Mouse (Mus musculus) stomach, embryonic 15.5 days (tissue): ENCODE measurements around the gene Klf1. TPM values are rescaled to one million over a fixed set of nuclear protein-coding genes. Genes with fewer than 3 reads are reported as not detected.

Source experiments
- microRNA-seq: library from miRNA; unstranded; fragments of <30 nt; microRNA quantifications from one replicate; pipeline ENCODE4, GENCODE M21; 2016
- polyA plus RNA-seq: library from polyadenylated mRNA; unstranded; fragments of >200 nt; fragmentation: Nextera tagmentation; extraction: Ambion mirVana; gene quantifications from 2 replicates; pipeline ENCODE4 v1.2.1, GENCODE M21; 2015

Klf1 gene
- polyA plus RNA-seq, 1 experiment from 2014 or later: 39.3 TPM

Small RNA genes lying within 50 kb of the gene (microRNA-seq; reads per million reads assigned to microRNA genes)
- gene Gm24197: not detected
- gene Mir7069: 2.1 reads per million, percentile 4 among the genes with 10 or more reads in this experiment

Other genes with a start within 250 kb of the Klf1 start
- 86.4 and 90.3 TPM in 2 replicates for gene Ier2, start 239.1 kb upstream of the Klf1 start, polyA plus RNA-seq
- 56.2 and 63.9 TPM in 2 replicates for gene Trmt1, start 215.6 kb upstream of the Klf1 start, polyA plus RNA-seq
- gene Nacc1, start 214.1 kb upstream of the Klf1 start, polyA plus RNA-seq: 15.8 and 17.4 TPM in 2 replicates
- gene Lyl1, start 200.5 kb upstream of the Klf1 start, polyA plus RNA-seq: 7.1 and 9.7 TPM in 2 replicates
- gene G430095P16Rik, start 178.9 kb upstream of the Klf1 start, polyA plus RNA-seq: 3.5 and 4.1 TPM in 2 replicates
- 28.7 and 29.3 TPM in 2 replicates for gene Nfix, start 101.6 kb upstream of the Klf1 start, polyA plus RNA-seq
- gene Dand5, start 79.1 kb upstream of the Klf1 start, polyA plus RNA-seq: 6.3 and 6.9 TPM in 2 replicates
- gene Gadd45gip1, start 70.4 kb upstream of the Klf1 start, polyA plus RNA-seq: 52.7 and 54.5 TPM in 2 replicates
- 115 and 130 TPM in 2 replicates for gene Rad23a, start 61.3 kb upstream of the Klf1 start, polyA plus RNA-seq
- 938 and 1,051 TPM in 2 replicates for gene Calr, start 55.0 kb upstream of the Klf1 start, polyA plus RNA-seq
- gene Farsa, start 44.9 kb upstream of the Klf1 start, polyA plus RNA-seq: 89.5 and 90.1 TPM in 2 replicates
- gene Syce2, start 29.8 kb upstream of the Klf1 start, polyA plus RNA-seq: 56.1 and 63.7 TPM in 2 replicates
- gene Gcdh, start 8.0 kb upstream of the Klf1 start, polyA plus RNA-seq: 42.6 and 45.9 TPM in 2 replicates
- gene Dnase2a, start 6.6 kb downstream of the Klf1 start, polyA plus RNA-seq: 12.3 and 14.2 TPM in 2 replicates
- 1.9 and 2.2 TPM in 2 replicates for gene Mast1, start 35.4 kb downstream of the Klf1 start, polyA plus RNA-seq
- 0.28 and 0.64 TPM in 2 replicates for gene Rtbdn, start 45.1 kb downstream of the Klf1 start, polyA plus RNA-seq
- gene Gm49661, start 67.5 kb downstream of the Klf1 start, polyA plus RNA-seq: not detected in 2 replicates
- 637 and 677 TPM in 2 replicates for gene Prdx2, start 67.7 kb downstream of the Klf1 start, polyA plus RNA-seq
- gene Rnaseh2a, start 67.8 kb downstream of the Klf1 start, polyA plus RNA-seq: 112 and 113 TPM in 2 replicates
- 33.4 and 49.6 TPM in 2 replicates for gene Junb, start 76.8 kb downstream of the Klf1 start, polyA plus RNA-seq
- 46.3 and 51.1 TPM in 2 replicates for gene Hook2, start 88.7 kb downstream of the Klf1 start, polyA plus RNA-seq
- 0.23 and 0.49 TPM in 2 replicates for gene Best2, start 112.6 kb downstream of the Klf1 start, polyA plus RNA-seq
- gene Asna1, start 123.4 kb downstream of the Klf1 start, polyA plus RNA-seq: 108 and 115 TPM in 2 replicates
- 104 and 132 TPM in 2 replicates for gene Trir, start 124.9 kb downstream of the Klf1 start, polyA plus RNA-seq
- gene Tnpo2, start 135.0 kb downstream of the Klf1 start, polyA plus RNA-seq: 26.9 and 31.9 TPM in 2 replicates
- 29.0 and 29.4 TPM in 2 replicates for gene Fbxw9, start 158.1 kb downstream of the Klf1 start, polyA plus RNA-seq
- gene Gm5741, start 166.1 kb downstream of the Klf1 start, polyA plus RNA-seq: 0.70 and 0.86 TPM in 2 replicates
- gene Dhps, start 169.8 kb downstream of the Klf1 start, polyA plus RNA-seq: 50.6 and 60.0 TPM in 2 replicates
- gene Wdr83os, start 178.8 kb downstream of the Klf1 start, polyA plus RNA-seq: 131 and 142 TPM in 2 replicates
- gene Wdr83, start 179.4 kb downstream of the Klf1 start, polyA plus RNA-seq: 40.6 and 41.1 TPM in 2 replicates
- 45.1 and 55.7 TPM in 2 replicates for gene Man2b1, start 181.3 kb downstream of the Klf1 start, polyA plus RNA-seq
- gene Zfp791, start 221.2 kb downstream of the Klf1 start, polyA plus RNA-seq: 2.6 and 2.7 TPM in 2 replicates
- not detected in 2 replicates for gene Cks1brt, start 250.0 kb downstream of the Klf1 start, polyA plus RNA-seq